Mouse (Mus musculus): ENCODE measurements around the gene Myh7b. TPM values are rescaled to one million over a fixed set of nuclear protein-coding genes. Genes with fewer than 3 reads are reported as not detected.

Gene Myh7b
- total and polyA plus RNA-seq, 3 experiments: 0.51 TPM; not detected in 2

- no peak overlapping the region for H3K4me2 ChIP-seq (ENCODE audit: insufficient read depth, low read depth, poor library complexity, severe bottlenecking)
- H3K9me3 ChIP-seq (replicated peaks; ENCODE audit: low read length): no peaks in the 10 kb centered on the region
- H3K27me3 ChIP-seq (replicated peaks): no peaks in the 10 kb centered on the region
- no peak for TF ChIP-seq EP300 (IDR thresholded peaks at IDR 0.05; ENCODE audit: low read length)
- no peak for TF ChIP-seq RAD21 (IDR thresholded peaks at IDR 0.05; ENCODE audit: low read depth, low read length)
- TF ChIP-seq MXI1 (IDR thresholded peaks at IDR 0.05; ENCODE audit: low read depth, low read length): no peak
- TF ChIP-seq MAX (IDR thresholded peaks at IDR 0.05; ENCODE audit: low read length): no peak
- TF ChIP-seq SIN3A (IDR thresholded peaks at IDR 0.05; ENCODE audit: low read length): no peak
- no peak for TF ChIP-seq CHD2 (IDR thresholded peaks at IDR 0.05; ENCODE audit: low read length)
- TF ChIP-seq ELF1 (IDR thresholded peaks at IDR 0.05; ENCODE audit: low read depth, low read length): no peak
- TF ChIP-seq POLR2A (IDR thresholded peaks at IDR 0.05; ENCODE audit: low read depth, low read length): no peak
- no peak for TF ChIP-seq GABPA (IDR thresholded peaks at IDR 0.05; ENCODE audit: insufficient replicate concordance, low read depth, low read length)
- TF ChIP-seq JUND (conservative IDR thresholded peaks at IDR 0.05; ENCODE audit: low read depth, low read length): no peak
- no peak for TF ChIP-seq TBP (conservative IDR thresholded peaks at IDR 0.05; ENCODE audit: low read depth, low read length)
- no peak for TF ChIP-seq HCFC1 (IDR thresholded peaks at IDR 0.05; ENCODE audit: low read depth, low read length)
- TF ChIP-seq ZKSCAN1 (IDR thresholded peaks at IDR 0.05; ENCODE audit: borderline replicate concordance, low read depth, low read length): no peak
- no peak for TF ChIP-seq USF2 (conservative IDR thresholded peaks at IDR 0.05; ENCODE audit: low read depth, low read length)
- TF ChIP-seq JUN (IDR thresholded peaks at IDR 0.05; ENCODE audit: insufficient read depth, low read depth, low read length): no peak
- TF ChIP-seq UBTF (IDR thresholded peaks at IDR 0.05; ENCODE audit: low read depth, low read length): no peak
- dilution Hi-C loops (cut with MboI; ENCODE audit: extremely low pct_ligation_motif_present, extremely low pct_unique_long_range_greater_than_20kb, low sequenced_read_pairs) (no loop called here), in situ Hi-C loops (cut with MboI; ENCODE audit: low pct_ligation_motif_present, low pct_unique_long_range_greater_than_20kb, low sequenced_read_pairs) (no loop called here)
- peaks cover 0 to 55% of the 10 kb centered on the region in 2 experiments for H3K36me3 ChIP-seq (replicated peaks in 1 of 2; ENCODE audit: control insufficient read depth in 1 of 2, insufficient read depth in 1 of 2, low read length in 1 of 2)
- DNase-seq (ENCODE audit: extremely low read depth): no peak
- H3K4me3 ChIP-seq (replicated peaks in 1 of 3; ENCODE audit: low read depth in 2 of 3, low read length in 2 of 3, poor library complexity in 1 of 3): no peak overlapping the region
- H3K4me1 ChIP-seq (ENCODE audit: control insufficient read depth in 1 of 2, insufficient read depth in 2 of 2): no peaks in the 10 kb centered on the region
- H3K27ac ChIP-seq (ENCODE audit: insufficient read depth, low read depth): no peak overlapping the region
- no peaks in the 10 kb centered on the region for H3K79me2 ChIP-seq (replicated peaks; ENCODE audit: control insufficient read depth, extremely low read depth, insufficient read depth, poor library complexity, severe bottlenecking)
- no peak overlapping the region for H3K9ac ChIP-seq (ENCODE audit: insufficient read depth, low read depth)
Measured at GRCm38 (mm10) chr2:155569223-155569807, 41.7 kb upstream of the Myh7b start.

DNA sequence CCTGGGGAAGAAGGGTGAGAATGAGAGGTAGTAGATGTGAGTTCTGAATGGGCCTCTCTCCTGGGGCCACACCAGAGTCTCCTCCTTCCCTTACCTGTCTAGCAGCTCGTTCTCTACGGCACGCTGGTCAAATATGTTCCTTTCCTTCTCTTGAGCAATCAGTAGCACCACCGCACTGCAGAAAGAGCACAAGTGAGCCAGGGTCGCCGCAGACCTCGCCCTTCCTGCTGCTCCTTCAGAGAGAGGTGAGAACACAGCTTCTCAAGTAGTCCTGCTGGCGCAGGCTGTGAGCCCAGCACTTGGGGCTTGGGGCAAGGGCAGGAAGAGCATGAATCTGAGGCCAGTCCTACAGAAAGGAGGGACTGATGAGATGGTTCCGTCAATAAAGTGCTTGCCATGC is 38.0 kb upstream of the Myh7b start:
- H3K36me3 ChIP-seq (replicated peaks in 1 of 2; ENCODE audit: control insufficient read depth in 1 of 2, insufficient read depth in 1 of 2, low read length in 1 of 2): peaks cover 0 to 55% of the 10 kb centered on the region in 2 experiments
- no peak for DNase-seq (ENCODE audit: extremely low read depth)

More for the DNA sequence above, 38.0 kb upstream of the Myh7b start:
- Histone ChIP-seq H3K4me2 (ENCODE audit: insufficient read depth, low read depth, poor library complexity, severe bottlenecking) (no peak overlapping the region), H3K4me1 (ENCODE audit: control insufficient read depth in 1 of 2, insufficient read depth in 2 of 2) (no peaks in the 10 kb centered on the region), H3K4me3 (replicated peaks in 1 of 3; ENCODE audit: low read depth in 2 of 3, low read length in 2 of 3, poor library complexity in 1 of 3) (no peak overlapping the region), H3K9me3 (replicated peaks; ENCODE audit: low read length) (no peaks in the 10 kb centered on the region), H3K27me3 (replicated peaks) (no peaks in the 10 kb centered on the region), H3K27ac (ENCODE audit: insufficient read depth, low read depth) (no peak overlapping the region), H3K9ac (ENCODE audit: insufficient read depth, low read depth) (no peak overlapping the region), H3K79me2 (replicated peaks; ENCODE audit: control insufficient read depth, extremely low read depth, insufficient read depth, poor library complexity, severe bottlenecking) (no peaks in the 10 kb centered on the region)
- in situ Hi-C loops (cut with MboI; ENCODE audit: low pct_ligation_motif_present, low pct_unique_long_range_greater_than_20kb, low sequenced_read_pairs) (no loop called here), dilution Hi-C loops (cut with MboI; ENCODE audit: extremely low pct_ligation_motif_present, extremely low pct_unique_long_range_greater_than_20kb, low sequenced_read_pairs) (no loop called here)
- TF ChIP-seq ETS1 (conservative IDR thresholded peaks at IDR 0.05; ENCODE audit: low read depth, low read length) (no peak), JUND (conservative IDR thresholded peaks at IDR 0.05; ENCODE audit: low read depth, low read length) (no peak), SMC3 (IDR thresholded peaks at IDR 0.05; ENCODE audit: low read depth, low read length) (no peak)

All from CH12.LX (cell line).